Mouse (Mus musculus): ENCODE measurements at regions not wholly inside any gene's neighbourhood (a gene's known extent, or its start where the extent isn't known, plus 50 kb on each side); places are given as distances from the start of the nearest gene placed in this dataset.
A peak's percentile ranks its signal among the peaks of the same experiment; 100 is the strongest.
"Not testable (repeated sequence)": the region's sequence is repeated elsewhere in the genome, so short reads cannot be mapped to it uniquely, and the experiment has no call there.

- not testable (repeated sequence) for DNase-seq (ENCODE audit: low spot score); H3K4me1 ChIP-seq (replicated peaks; ENCODE audit: control insufficient read depth, insufficient read depth, low read length); H3K9ac ChIP-seq (ENCODE audit: low read depth, low read length); H3K4me3 ChIP-seq (ENCODE audit: low read depth, low read length); H3K27ac ChIP-seq (ENCODE audit: low read depth, low read length); H3K4me2 ChIP-seq; ATAC-seq (replicated peaks; ENCODE audit: low FRiP score); H3K27me3 ChIP-seq (replicated peaks; ENCODE audit: control insufficient read depth, insufficient read depth, low read length); H3K36me3 ChIP-seq (ENCODE audit: control insufficient read depth, insufficient read depth, low read length); H3K9me3 ChIP-seq (ENCODE audit: control insufficient read depth, low read length)
- WGBS, result 89% methylated on average over 10 of the region's 14 CpGs
These were observed 335.3 kb upstream of the Ccng1 start for GRCm38 (mm10) chr11:41090391-41090900.

GRCm38 (mm10) chr11:41063570-41063969, 308.5 kb upstream of the Ccng1 start:
- H3K9ac ChIP-seq (ENCODE audit: low read depth, low read length), result no peak overlapping the region
- no peaks in the 10 kb centered on the region for H3K9me3 ChIP-seq (ENCODE audit: control insufficient read depth, low read length)
- no peaks in the 10 kb centered on the region for H3K4me1 ChIP-seq (replicated peaks; ENCODE audit: control insufficient read depth, insufficient read depth, low read length)
- no peak for DNase-seq (ENCODE audit: low spot score)
- H3K27me3 ChIP-seq (replicated peaks; ENCODE audit: control insufficient read depth, insufficient read depth, low read length), result no peaks in the 10 kb centered on the region
- no peaks in the 10 kb centered on the region for H3K36me3 ChIP-seq (ENCODE audit: control insufficient read depth, insufficient read depth, low read length)
- H3K4me3 ChIP-seq (ENCODE audit: low read depth, low read length), result no peak overlapping the region
- H3K4me2 ChIP-seq, result no peak overlapping the region
- 50% methylated on average over 3 of the region's 3 CpGs for WGBS
- H3K27ac ChIP-seq (ENCODE audit: low read depth, low read length), result no peak overlapping the region
- ATAC-seq (replicated peaks; ENCODE audit: low FRiP score), result 0 out of 2 replicates have a peak, but pooled peaks have one; percentile 29

GRCm38 (mm10) chr11:41057796-41058195, 302.7 kb upstream of the Ccng1 start:
- no peaks in the 10 kb centered on the region for H3K9me3 ChIP-seq (ENCODE audit: control insufficient read depth, low read length)
- ATAC-seq (replicated peaks; ENCODE audit: low FRiP score), result no peak

GRCm38 (mm10) chr11:41030018-41030417, 274.9 kb upstream of the Ccng1 start:
- Histone ChIP-seq H3K9me3 (ENCODE audit: control insufficient read depth, low read length) (no peaks in the 10 kb centered on the region), H3K36me3 (ENCODE audit: control insufficient read depth, insufficient read depth, low read length) (no peaks in the 10 kb centered on the region), H3K27ac (ENCODE audit: low read depth, low read length) (no peak overlapping the region), H3K4me1 (replicated peaks; ENCODE audit: control insufficient read depth, insufficient read depth, low read length) (no peaks in the 10 kb centered on the region), H3K4me3 (ENCODE audit: low read depth, low read length) (no peak overlapping the region), H3K27me3 (replicated peaks; ENCODE audit: control insufficient read depth, insufficient read depth, low read length) (no peaks in the 10 kb centered on the region), H3K9ac (ENCODE audit: low read depth, low read length) (no peak overlapping the region), H3K4me2 (no peak overlapping the region)
- DNase-seq (ENCODE audit: low spot score) (no peak), ATAC-seq (replicated peaks; ENCODE audit: low FRiP score) (peak; percentile 64; the same call in 1 of the 2 replicates)
- WGBS, result 70% methylated on average over 2 of the region's 2 CpGs

More at GRCm38 (mm10) chr11:41057796-41058195, 302.7 kb upstream of the Ccng1 start:
- WGBS, result 68% methylated on average over 3 of the region's 3 CpGs
- Histone ChIP-seq H3K9ac (ENCODE audit: low read depth, low read length) (no peak overlapping the region), H3K36me3 (ENCODE audit: control insufficient read depth, insufficient read depth, low read length) (no peaks in the 10 kb centered on the region), H3K27me3 (replicated peaks; ENCODE audit: control insufficient read depth, insufficient read depth, low read length) (no peaks in the 10 kb centered on the region), H3K27ac (ENCODE audit: low read depth, low read length) (no peak overlapping the region), H3K4me2 (no peak overlapping the region), H3K4me3 (ENCODE audit: low read depth, low read length) (no peak overlapping the region), H3K4me1 (replicated peaks; ENCODE audit: control insufficient read depth, insufficient read depth, low read length) (no peaks in the 10 kb centered on the region)
- DNase-seq (ENCODE audit: low spot score), result no peak

- no peaks in the 10 kb centered on the region for H3K27me3 ChIP-seq (replicated peaks; ENCODE audit: control insufficient read depth, insufficient read depth, low read length)
- H3K9ac ChIP-seq (ENCODE audit: low read depth, low read length), result no peak overlapping the region
- ATAC-seq (replicated peaks; ENCODE audit: low FRiP score) (no peak), DNase-seq (ENCODE audit: low spot score) (no peak)
- H3K27ac ChIP-seq (ENCODE audit: low read depth, low read length), result no peak overlapping the region
- H3K4me1 ChIP-seq (replicated peaks; ENCODE audit: control insufficient read depth, insufficient read depth, low read length), result no peaks in the 10 kb centered on the region
- H3K36me3 ChIP-seq (ENCODE audit: control insufficient read depth, insufficient read depth, low read length), result no peaks in the 10 kb centered on the region
- H3K4me2 ChIP-seq, result no peak overlapping the region
- no peaks in the 10 kb centered on the region for H3K9me3 ChIP-seq (ENCODE audit: control insufficient read depth, low read length)
- 65% methylated on average over 3 of the region's 3 CpGs for WGBS
- H3K4me3 ChIP-seq (ENCODE audit: low read depth, low read length), result no peak overlapping the region
These were observed 255.0 kb upstream of the Ccng1 start for GRCm38 (mm10) chr11:41010096-41010495.

- Histone ChIP-seq H3K27me3 (replicated peaks; ENCODE audit: control insufficient read depth, insufficient read depth, low read length) (no peaks in the 10 kb centered on the region), H3K9me3 (ENCODE audit: control insufficient read depth, low read length) (no peaks in the 10 kb centered on the region), H3K4me2 (no peak overlapping the region), H3K4me3 (ENCODE audit: low read depth, low read length) (no peak overlapping the region), H3K36me3 (ENCODE audit: control insufficient read depth, insufficient read depth, low read length) (no peaks in the 10 kb centered on the region), H3K9ac (ENCODE audit: low read depth, low read length) (no peak overlapping the region), H3K27ac (ENCODE audit: low read depth, low read length) (no peak overlapping the region), H3K4me1 (replicated peaks; ENCODE audit: control insufficient read depth, insufficient read depth, low read length) (no peaks in the 10 kb centered on the region)
- DNase-seq (ENCODE audit: low spot score) (no peak), ATAC-seq (replicated peaks; ENCODE audit: low FRiP score) (no peak)
- 87% methylated on average over 2 of the region's 2 CpGs for WGBS
These were observed 217.7 kb upstream of the Ccng1 start for GRCm38 (mm10) chr11:40972806-40973205.

- Histone ChIP-seq H3K27me3 (replicated peaks; ENCODE audit: control insufficient read depth, insufficient read depth, low read length) (no peaks in the 10 kb centered on the region), H3K4me2 (peak overlapping the region; percentile 37), H3K36me3 (ENCODE audit: control insufficient read depth, insufficient read depth, low read length) (no peaks in the 10 kb centered on the region), H3K4me3 (ENCODE audit: low read depth, low read length) (no peak overlapping the region), H3K9ac (ENCODE audit: low read depth, low read length) (no peak overlapping the region), H3K27ac (ENCODE audit: low read depth, low read length) (no peak overlapping the region), H3K9me3 (ENCODE audit: control insufficient read depth, low read length) (no peaks in the 10 kb centered on the region), H3K4me1 (replicated peaks; ENCODE audit: control insufficient read depth, insufficient read depth, low read length) (no peaks in the 10 kb centered on the region)
- ATAC-seq (replicated peaks; ENCODE audit: low FRiP score), result 0 out of 2 replicates have a peak, but pooled peaks have one; percentile 36
- 2% methylated on average over 12 of the region's 12 CpGs for WGBS
- no peak for DNase-seq (ENCODE audit: low spot score)
These were observed 172.1 kb upstream of the Ccng1 start for GRCm38 (mm10) chr11:40927168-40927567.

- DNase-seq (ENCODE audit: low spot score) (no peak), ATAC-seq (replicated peaks; ENCODE audit: low FRiP score) (no peak)
- Histone ChIP-seq H3K27me3 (replicated peaks; ENCODE audit: control insufficient read depth, insufficient read depth, low read length) (no peaks in the 10 kb centered on the region), H3K27ac (ENCODE audit: low read depth, low read length) (no peak overlapping the region), H3K9ac (ENCODE audit: low read depth, low read length) (no peak overlapping the region), H3K4me3 (ENCODE audit: low read depth, low read length) (no peak overlapping the region), H3K4me1 (replicated peaks; ENCODE audit: control insufficient read depth, insufficient read depth, low read length) (no peaks in the 10 kb centered on the region), H3K36me3 (ENCODE audit: control insufficient read depth, insufficient read depth, low read length) (no peaks in the 10 kb centered on the region), H3K9me3 (ENCODE audit: control insufficient read depth, low read length) (no peaks in the 10 kb centered on the region), H3K4me2 (no peak overlapping the region)
- 76% methylated on average over 1 of the region's 1 CpGs for WGBS
These were observed 136.4 kb upstream of the Ccng1 start for GRCm38 (mm10) chr11:40891485-40891884.

- Histone ChIP-seq H3K36me3 (ENCODE audit: control insufficient read depth, insufficient read depth, low read length) (no peaks in the 10 kb centered on the region), H3K4me2 (no peak overlapping the region), H3K27ac (ENCODE audit: low read depth, low read length) (no peak overlapping the region), H3K4me3 (ENCODE audit: low read depth, low read length) (no peak overlapping the region), H3K4me1 (replicated peaks; ENCODE audit: control insufficient read depth, insufficient read depth, low read length) (no peaks in the 10 kb centered on the region), H3K27me3 (replicated peaks; ENCODE audit: control insufficient read depth, insufficient read depth, low read length) (no peaks in the 10 kb centered on the region), H3K9ac (ENCODE audit: low read depth, low read length) (no peak overlapping the region), H3K9me3 (ENCODE audit: control insufficient read depth, low read length) (no peaks in the 10 kb centered on the region)
- ATAC-seq (replicated peaks; ENCODE audit: low FRiP score) (no peak), DNase-seq (ENCODE audit: low spot score) (no peak)
- 78% methylated on average over 5 of the region's 5 CpGs for WGBS
These were observed 129.4 kb upstream of the Ccng1 start for GRCm38 (mm10) chr11:40884509-40884908.

All from liver, embryonic 11.5 days (tissue).